Comparison of ENCODE assay signal across 13 mouse cellular contexts in genomic region chr12:85784916-85785815, GRCm38 (mm10). TPM values are rescaled to one million over a fixed set of nuclear protein-coding genes. Genes with fewer than 3 reads are reported as not detected.
A peak's percentile ranks its signal among the peaks of the same experiment; 100 is the strongest.
DNase-seq lines count a peak whose midpoint lies in the region; ATAC-seq lines count a peak whose summit lies in the region.
"Had no signal": no experiment of that assay in that cellular context is flagged by ENCODE, and none has a peak within 500 bp of the region (broad histone marks: within the 10 kb centered on the region; RNA-seq: fewer than 3 reads in every experiment).

No protein-coding gene starts in this region.

- no peaks in the 10 kb centered on the region for H3K36me3 ChIP-seq in liver, embryonic 11.5 days (ENCODE audit: control insufficient read depth, insufficient read depth, low read length)
- H3K36me3 ChIP-seq: heart, embryonic 15.5 days; midbrain, embryonic 15.5 days had no signal

- no peaks in the 10 kb centered on the region for H3K4me1 ChIP-seq in liver, embryonic 11.5 days (replicated peaks; ENCODE audit: control insufficient read depth, insufficient read depth, low read length)
- H3K4me1 ChIP-seq: heart, embryonic 15.5 days; midbrain, embryonic 15.5 days had no signal

- no peak overlapping the region for H3K9ac ChIP-seq in liver, embryonic 11.5 days (ENCODE audit: low read depth, low read length)
- H3K9ac ChIP-seq: heart, embryonic 15.5 days; midbrain, embryonic 15.5 days had no signal

- H3K9me3 ChIP-seq in liver, embryonic 11.5 days (ENCODE audit: control insufficient read depth, low read length): no peaks in the 10 kb centered on the region
- H3K9me3 ChIP-seq: heart, embryonic 15.5 days; midbrain, embryonic 15.5 days had no signal

- ATAC-seq in liver, embryonic 11.5 days (replicated peaks; ENCODE audit: low FRiP score): 0 out of 2 replicates have a peak, but pooled peaks have one; percentile 26
- ATAC-seq: midbrain, embryonic 15.5 days; Patski had no signal

- intact Hi-C loops in gastrocnemius, postnatal 14 days (cut with DNase I; ENCODE audit: low total_unique reads): no loop called here

- 65% methylated on average over 19 of the region's 19 CpGs for WGBS in liver, embryonic 11.5 days

- H3K27ac ChIP-seq in liver, embryonic 11.5 days (ENCODE audit: low read depth, low read length): no peak overlapping the region
- H3K27ac ChIP-seq: heart, embryonic 15.5 days; midbrain, embryonic 15.5 days had no signal

- H3K27me3 ChIP-seq in liver, embryonic 11.5 days (replicated peaks; ENCODE audit: control insufficient read depth, insufficient read depth, low read length): no peaks in the 10 kb centered on the region
- H3K27me3 ChIP-seq: heart, embryonic 15.5 days; midbrain, embryonic 15.5 days had no signal

- no peak overlapping the region for H3K4me2 ChIP-seq in liver, embryonic 11.5 days
- H3K4me2 ChIP-seq: heart, embryonic 15.5 days; midbrain, embryonic 15.5 days had no signal

- peak; percentile 20 for DNase-seq in gastrocnemius, postnatal 14 days
- DNase-seq in gastrocnemius, adult 18-20 months (ENCODE audit: low spot score): no peak
- peak; percentile 90 for DNase-seq in ZHBTc4 (ENCODE audit: low read depth, low spot score)
- peak; percentile 19 for DNase-seq in kidney, adult 18-20 months
- no peak for DNase-seq in liver, embryonic 11.5 days (ENCODE audit: low spot score)
- DNase-seq in ovary, postnatal 10 days (ENCODE audit: low spot score): no peak
- DNase-seq in frontal cortex, postnatal 36 days (ENCODE audit: low spot score in 2 of 2): no peak
- no peak for DNase-seq in left cerebral cortex, adult 11 months (ENCODE audit: low spot score)
- DNase-seq: B cell, adult 2 months; lung, adult 2 months had no signal

- H3K4me3 ChIP-seq in liver, embryonic 11.5 days (ENCODE audit: low read depth, low read length): no peak overlapping the region
- H3K4me3 ChIP-seq: heart, embryonic 15.5 days; midbrain, embryonic 15.5 days had no signal

RNA-seq across cellular contexts. Expression of gene Flvcr2, which starts 38.8 kb away (rescaled TPM):
- 1 to 10 TPM; 1.4 to 3.0 TPM for total RNA-seq in gastrocnemius, postnatal 14 days (2021)
- total RNA-seq in gastrocnemius, adult 18-20 months (2021): under 1 TPM; 0.21 to 0.38 TPM
- polyA plus RNA-seq in liver, embryonic 11.5 days (2014; fragmentation: Nextera tagmentation; extraction: Ambion mirVana): 3.3 and 3.9 TPM in 2 replicates

RNA-seq across cellular contexts. Expression of gene Erg28, which starts 39.2 kb away (rescaled TPM):
- 1 to 10 TPM; 4.1 to 7.2 TPM for total RNA-seq in gastrocnemius, postnatal 14 days (2021)
- 1 to 10 TPM; 1.9 to 2.3 TPM for total RNA-seq in gastrocnemius, adult 18-20 months (2021)
- 138 and 141 TPM in 2 replicates for polyA plus RNA-seq in liver, embryonic 11.5 days (2014; fragmentation: Nextera tagmentation; extraction: Ambion mirVana)

RNA-seq across cellular contexts. Expression of gene Ttll5, which starts 39.3 kb away (rescaled TPM):
- total RNA-seq in gastrocnemius, postnatal 14 days (2021): 1 to 10 TPM; 7.8 to 8.2 TPM
- 1 to 10 TPM; 5.8 to 5.9 TPM for total RNA-seq in gastrocnemius, adult 18-20 months (2021)
- 13.9 and 14.6 TPM in 2 replicates for polyA plus RNA-seq in liver, embryonic 11.5 days (2014; fragmentation: Nextera tagmentation; extraction: Ambion mirVana)

Comparison
In these comparisons a context has a peak if more than half of its experiments do, and no peak if none do; other contexts are left out.
1. DNase-seq: peak in gastrocnemius, postnatal 14 days (single experiment), ZHBTc4 (single experiment) and kidney, adult 18-20 months (single experiment); none in gastrocnemius, adult 18-20 months (single experiment), liver, embryonic 11.5 days (single experiment), ovary, postnatal 10 days (single experiment), frontal cortex, postnatal 36 days (0 of 2) and left cerebral cortex, adult 11 months (single experiment).